Mouse (Mus musculus) E14TG2a.4 (cell line): Measurements from ENCODE around the gene Pard6b.
"Not testable (repeated sequence)": the region's sequence is repeated elsewhere in the genome, so short reads cannot be mapped to it uniquely, and the experiment has no call there.

Experiments
- H3K27me3 ChIP-seq: 2 replicates; pipeline ENCODE4 v1.6.1; 2014; ENCODE audit warnings: low read length, control low read depth; ENCODE audit not compliant: insufficient read depth
- H3K36me3 ChIP-seq: 2 replicates; pipeline ENCODE4 v1.6.1; 2014; ENCODE audit warnings: low read length, control low read depth; ENCODE audit not compliant: insufficient read depth
- H3K4me1 ChIP-seq: replicated peaks from 2 replicates; pipeline ENCODE4 v1.6.1; 2014; ENCODE audit warnings: low read depth, low read length, control low read depth
- H3K4me3 ChIP-seq: replicated peaks from 2 replicates; pipeline ENCODE4 v1.5.1; 2014; ENCODE audit warnings: mild to moderate bottlenecking, low read length
- H3K9me3 ChIP-seq: 2 replicates; pipeline ENCODE4 v1.6.1; 2014; ENCODE audit warnings: low read length, control low read depth
- CTCF ChIP-seq: conservative IDR thresholded peaks from 2 replicates; pipeline ENCODE4 v1.5.1; 2014; ENCODE audit warnings: low read length
- NANOG ChIP-seq: IDR thresholded peaks from 2 replicates; pipeline ENCODE4 v1.6.1; 2014; ENCODE audit warnings: borderline replicate concordance, low read length, mixed read lengths
- POU5F1 ChIP-seq: IDR thresholded peaks from 2 replicates; pipeline ENCODE4 v1.6.1; 2014; ENCODE audit warnings: low read length, borderline replicate concordance

Gene Pard6b

GRCm38 (mm10) chr2:168100008-168100407, 19.2 kb downstream of the Pard6b start:
- Histone ChIP-seq H3K4me1 (peaks cover 79% of the 10 kb centered on the region), H3K4me3 (no peak overlapping the region), H3K36me3 (peaks cover 50% of the 10 kb centered on the region), H3K27me3 (no peaks in the 10 kb centered on the region), H3K9me3 (no peaks in the 10 kb centered on the region)
- TF ChIP-seq CTCF (no peak), POU5F1 (no peak), NANOG (no peak)

GRCm38 (mm10) chr2:168101805-168102204, 21.0 kb downstream of the Pard6b start:
- Histone ChIP-seq H3K4me3 (no peak overlapping the region), H3K9me3 (no peaks in the 10 kb centered on the region), H3K36me3 (peaks cover 33% of the 10 kb centered on the region), H3K27me3 (peaks cover 2% of the 10 kb centered on the region), H3K4me1 (peaks cover 68% of the 10 kb centered on the region)
- TF ChIP-seq CTCF, result no peak
- TF ChIP-seq POU5F1, result no peak
- TF ChIP-seq NANOG, result no peak

DNA sequence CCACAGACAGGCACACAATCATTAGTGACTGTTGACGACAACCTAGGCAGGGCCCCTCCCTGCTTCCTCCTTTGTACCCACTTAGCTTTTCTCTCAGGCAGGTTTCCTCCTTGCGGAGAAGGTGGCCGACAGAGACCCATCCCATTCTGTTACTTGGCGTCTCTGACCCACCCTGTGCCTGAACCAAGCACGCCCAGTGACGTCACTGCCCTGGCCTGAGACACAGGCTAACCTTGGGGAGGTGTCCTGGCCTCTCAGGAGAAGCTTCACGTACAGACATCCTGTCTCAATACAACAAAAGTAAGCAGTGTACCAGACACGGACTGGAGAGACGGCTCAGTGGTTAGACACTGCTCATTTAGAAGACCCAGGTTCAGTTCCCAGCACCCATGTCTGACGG, 22.5 kb downstream of the Pard6b start:
- Histone ChIP-seq H3K27me3 (peaks cover 9% of the 10 kb centered on the region), H3K9me3 (no peaks in the 10 kb centered on the region), H3K4me1 (peaks cover 67% of the 10 kb centered on the region), H3K36me3 (peaks cover 28% of the 10 kb centered on the region), H3K4me3 (no peak overlapping the region)
- TF ChIP-seq POU5F1, result no peak
- TF ChIP-seq NANOG, result no peak
- no peak for TF ChIP-seq CTCF

DNA sequence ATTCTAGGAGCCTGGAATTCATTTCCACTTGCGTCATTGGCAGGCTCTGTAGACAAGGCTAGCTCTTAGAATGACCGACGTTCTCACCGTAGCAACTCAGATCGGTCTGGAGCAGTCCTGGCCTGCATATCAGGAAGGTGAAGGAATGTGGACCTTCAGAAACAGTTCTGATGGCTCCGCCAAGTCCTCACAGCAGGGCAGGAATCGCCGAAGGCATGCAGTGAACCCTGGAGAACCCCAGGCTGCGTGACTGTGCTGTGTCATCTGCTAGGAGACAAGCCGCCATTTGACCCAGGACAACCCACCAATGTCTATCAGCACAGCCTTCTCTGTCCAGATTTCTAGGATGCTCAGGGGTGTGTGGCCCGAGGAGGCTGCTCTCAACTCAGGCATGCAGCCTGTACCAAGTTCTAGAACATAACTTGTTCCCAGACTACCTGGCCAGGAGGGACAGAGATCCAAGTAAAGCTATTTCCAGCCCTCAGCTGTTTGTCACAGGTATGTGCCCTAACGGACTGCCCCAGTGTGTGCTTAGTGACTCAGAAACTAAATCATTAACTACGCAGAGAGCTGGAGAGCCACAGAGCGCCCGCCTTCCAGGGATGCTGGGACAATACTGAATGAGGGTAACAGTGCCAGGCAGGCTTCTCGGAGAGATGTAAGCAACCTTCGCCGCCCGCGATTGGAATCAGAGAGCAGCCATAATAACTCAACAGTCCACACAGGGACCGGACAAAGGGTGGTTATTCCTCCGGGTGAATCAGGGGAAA, 23.8 kb downstream of the Pard6b start:
- peaks cover 55% of the 10 kb centered on the region for H3K4me1 ChIP-seq
- H3K4me3 ChIP-seq, result peak overlapping the region; percentile 43
- H3K36me3 ChIP-seq, result peaks cover 15% of the 10 kb centered on the region
- no peak; the same call in 1 of the 2 replicates for TF ChIP-seq NANOG
- no peak for TF ChIP-seq POU5F1
- TF ChIP-seq CTCF, result no peak
- H3K9me3 ChIP-seq, result no peaks in the 10 kb centered on the region
- H3K27me3 ChIP-seq, result peaks cover 9% of the 10 kb centered on the region

DNA sequence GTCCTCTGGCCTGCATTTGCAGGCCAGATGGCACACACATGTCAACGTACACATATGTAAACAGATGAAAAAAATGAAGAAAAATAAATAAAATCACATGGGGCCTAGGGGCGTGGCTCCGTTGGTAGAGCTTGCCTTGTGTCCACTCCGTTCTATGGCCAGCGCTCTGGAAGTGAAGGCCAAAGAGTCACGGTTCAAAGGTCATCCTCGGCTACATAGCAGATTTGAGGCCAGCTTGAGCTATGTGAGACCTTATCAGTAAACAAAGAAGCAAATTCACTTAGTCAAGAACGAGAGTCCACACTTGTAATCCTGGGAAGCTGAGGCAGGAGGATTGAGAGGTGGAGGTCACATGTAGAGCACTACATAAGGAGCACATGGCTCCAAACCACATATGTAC, 24.5 kb downstream of the Pard6b start:
- TF ChIP-seq CTCF (no peak), POU5F1 (no peak), NANOG (no peak)
- Histone ChIP-seq H3K36me3 (peaks cover 8% of the 10 kb centered on the region), H3K4me3 (no peak overlapping the region), H3K4me1 (peaks cover 50% of the 10 kb centered on the region), H3K9me3 (no peaks in the 10 kb centered on the region), H3K27me3 (peaks cover 9% of the 10 kb centered on the region)

DNA sequence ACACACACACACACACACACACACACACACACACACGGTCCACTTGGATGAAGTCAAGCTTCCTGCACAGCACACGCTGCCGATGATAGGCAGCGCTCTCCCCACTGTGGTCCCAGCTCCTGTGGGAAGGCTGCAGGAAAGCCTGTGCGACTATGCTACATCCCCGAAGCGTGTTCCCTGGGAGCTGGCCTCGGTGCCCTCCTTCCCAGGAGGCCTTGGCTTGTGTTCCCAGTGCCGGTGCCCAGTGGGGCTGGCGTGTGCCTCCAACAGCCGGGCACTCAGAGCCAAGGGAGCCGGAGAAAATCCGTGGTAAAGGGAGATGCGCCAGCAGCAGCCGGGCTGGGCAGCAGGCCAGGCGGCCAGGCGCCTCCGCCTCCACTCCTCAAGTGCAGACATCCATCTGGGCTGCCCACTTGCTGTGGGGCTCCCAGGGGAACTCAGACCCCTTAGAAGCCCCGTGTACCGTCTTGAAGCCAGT, 25.9 kb downstream of the Pard6b start:
- TF ChIP-seq CTCF (no peak), NANOG (no peak), POU5F1 (no peak)
- H3K4me1 ChIP-seq, result peaks cover 56% of the 10 kb centered on the region
- H3K9me3 ChIP-seq, result no peaks in the 10 kb centered on the region
- H3K4me3 ChIP-seq, result peak overlapping the region; percentile 74
- H3K36me3 ChIP-seq, result no peaks in the 10 kb centered on the region
- peaks cover 9% of the 10 kb centered on the region for H3K27me3 ChIP-seq

- peaks cover 9% of the 10 kb centered on the region for H3K27me3 ChIP-seq
Observed at GRCm38 (mm10) chr2:168107356-168107755, 26.6 kb downstream of the Pard6b start.

GRCm38 (mm10) chr2:168107901-168108300, 27.1 kb downstream of the Pard6b start:
- H3K4me1 ChIP-seq, result peaks cover 54% of the 10 kb centered on the region
- not testable (repeated sequence) for H3K36me3 ChIP-seq, H3K4me3 ChIP-seq, H3K27me3 ChIP-seq, H3K9me3 ChIP-seq

More at GRCm38 (mm10) chr2:168107356-168107755, 26.6 kb downstream of the Pard6b start:
- H3K4me3 ChIP-seq, result peak overlapping the region; percentile 74
- TF ChIP-seq NANOG, result no peak
- no peak for TF ChIP-seq CTCF
- no peak for TF ChIP-seq POU5F1
- H3K9me3 ChIP-seq, result no peaks in the 10 kb centered on the region
- H3K4me1 ChIP-seq, result peaks cover 55% of the 10 kb centered on the region
- no peaks in the 10 kb centered on the region for H3K36me3 ChIP-seq

GRCm38 (mm10) chr2:168111902-168112301, 31.1 kb downstream of the Pard6b start:
- H3K4me1 ChIP-seq, result peaks cover 64% of the 10 kb centered on the region
- no peaks in the 10 kb centered on the region for H3K9me3 ChIP-seq
- TF ChIP-seq POU5F1 (no peak), NANOG (no peak), CTCF (peak; percentile 98)
- peaks cover 6% of the 10 kb centered on the region for H3K27me3 ChIP-seq
- H3K4me3 ChIP-seq, result peak overlapping the region; percentile 24; the same call in 1 of the 2 replicates
- no peaks in the 10 kb centered on the region for H3K36me3 ChIP-seq
